Mouse (Mus musculus): ENCODE measurements around the gene Rragb.
"Not testable (repeated sequence)": the region's sequence is repeated elsewhere in the genome, so short reads cannot be mapped to it uniquely, and the experiment has no call there.

Rragb gene

DNA sequence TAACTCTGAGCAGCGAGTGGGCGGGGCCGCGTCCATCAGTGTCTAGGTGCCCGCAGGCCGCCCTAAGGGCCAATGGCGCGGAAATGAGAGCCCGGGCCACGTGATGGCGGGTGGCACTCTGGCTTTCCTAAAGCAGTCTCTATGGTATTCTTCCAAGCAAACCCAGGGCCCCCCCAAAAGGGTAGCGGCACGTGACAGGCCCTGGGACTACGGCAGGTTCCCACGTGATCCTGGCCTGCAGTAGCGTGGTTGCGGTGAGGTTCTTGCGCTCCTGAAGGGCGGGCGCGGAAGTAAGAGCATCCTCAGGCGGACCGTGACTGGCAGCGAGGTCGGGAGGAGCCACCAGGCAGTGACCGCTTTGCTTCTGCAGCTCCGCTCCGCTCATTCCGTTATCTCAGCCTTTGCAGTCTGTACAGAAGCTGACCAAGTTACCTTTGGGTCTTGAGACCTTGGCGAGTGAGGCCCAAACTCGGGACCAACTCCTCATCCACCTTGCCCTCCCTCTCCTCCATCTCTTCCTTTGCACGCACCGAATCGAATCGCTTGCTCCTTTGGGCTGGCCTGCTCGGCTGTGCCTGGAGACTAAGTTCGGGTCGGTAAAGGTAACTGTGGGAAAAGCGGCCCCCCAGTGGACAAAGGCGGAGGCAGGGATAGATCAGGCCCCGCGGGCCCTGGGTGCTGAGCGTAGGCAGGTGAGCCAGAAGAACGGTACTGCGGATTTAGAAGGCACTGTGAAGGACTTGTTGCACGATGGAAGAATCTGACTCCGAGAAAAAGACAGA, at the start of gene Rragb:
Gene Rragb (plus strand): TSS at position 248 of the 782 bp plus-strand sequence.
- DNase-seq (ENCODE audit: low spot score) = no peak

DNA sequence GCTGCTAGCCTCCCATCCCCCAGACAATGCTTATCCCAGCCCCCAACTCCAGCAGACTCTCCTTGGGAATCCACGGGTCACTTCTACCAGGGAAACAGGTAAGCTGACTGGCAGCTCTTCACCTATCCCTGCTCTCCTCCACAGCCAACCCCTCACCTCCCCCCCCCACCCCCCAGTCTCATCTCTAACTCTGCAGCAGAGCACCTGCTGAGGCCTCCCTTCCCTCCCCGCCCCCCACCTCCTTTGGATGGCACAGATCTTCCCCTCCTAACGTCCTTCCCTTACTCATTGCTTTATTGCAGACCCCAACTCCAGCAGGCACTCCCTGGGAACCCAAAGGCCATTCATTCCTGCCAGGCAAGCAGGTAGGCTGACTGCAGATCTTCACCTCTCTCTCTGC, 21.3 kb upstream of the Rragb start, which contains the start of gene Foxr2:
Gene Foxr2 (plus strand): TSS at position 301 of the 400 bp plus-strand sequence.
- DNase-seq (ENCODE audit: low spot score) = no peak

DNA sequence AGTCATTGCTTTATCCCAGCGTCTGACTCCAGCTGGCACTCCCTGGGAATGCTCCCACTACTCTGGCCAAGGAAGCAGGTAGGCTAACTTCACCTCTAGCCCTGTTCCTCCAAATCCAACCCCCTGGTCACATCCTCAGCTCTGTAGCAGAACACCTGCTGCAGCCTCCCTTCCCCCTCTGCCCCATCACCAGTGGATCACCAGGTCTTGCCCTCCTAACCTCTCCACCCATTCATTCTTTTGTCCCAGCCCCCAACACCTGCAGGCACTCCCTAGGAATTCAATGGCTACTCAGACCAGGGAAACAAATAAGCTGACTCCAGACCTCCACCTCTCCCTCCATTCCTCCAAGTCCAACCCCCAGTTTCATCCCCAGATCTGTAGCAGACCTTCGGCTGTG, 20.8 kb upstream of the Rragb start:
- no peak for DNase-seq (ENCODE audit: low spot score)

- DNase-seq (ENCODE audit: low spot score) = no peak
These were observed 2.9 kb downstream of the Rragb start for GRCm38 (mm10) chrX:153142656-153143055.

GRCm38 (mm10) chrX:153151766-153152165, 12.0 kb downstream of the Rragb start:
- DNase-seq (ENCODE audit: low spot score) = no peak

GRCm38 (mm10) chrX:153155322-153155721, 15.5 kb downstream of the Rragb start:
- DNase-seq (ENCODE audit: low spot score) = no peak

DNA sequence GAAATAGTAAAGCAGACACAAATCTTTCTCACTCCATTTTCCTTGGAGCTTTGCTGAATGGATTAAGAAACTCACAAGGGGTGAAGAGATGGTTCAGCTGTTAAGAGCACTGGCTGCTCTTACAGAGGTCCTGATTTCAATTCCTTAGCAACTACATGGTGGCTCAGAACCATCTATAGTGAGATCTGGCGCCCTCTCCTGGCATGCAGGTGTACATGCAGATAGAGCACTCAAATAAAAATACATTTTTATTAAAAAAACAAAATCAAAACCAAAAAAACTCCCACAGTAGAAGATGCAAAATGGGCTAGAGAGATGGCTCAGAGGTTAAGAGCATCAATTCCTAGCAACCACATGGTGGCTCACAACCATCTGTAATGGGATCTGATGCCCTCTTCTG, 35.0 kb downstream of the Rragb start:
- no peak for DNase-seq (ENCODE audit: low spot score)

DNA sequence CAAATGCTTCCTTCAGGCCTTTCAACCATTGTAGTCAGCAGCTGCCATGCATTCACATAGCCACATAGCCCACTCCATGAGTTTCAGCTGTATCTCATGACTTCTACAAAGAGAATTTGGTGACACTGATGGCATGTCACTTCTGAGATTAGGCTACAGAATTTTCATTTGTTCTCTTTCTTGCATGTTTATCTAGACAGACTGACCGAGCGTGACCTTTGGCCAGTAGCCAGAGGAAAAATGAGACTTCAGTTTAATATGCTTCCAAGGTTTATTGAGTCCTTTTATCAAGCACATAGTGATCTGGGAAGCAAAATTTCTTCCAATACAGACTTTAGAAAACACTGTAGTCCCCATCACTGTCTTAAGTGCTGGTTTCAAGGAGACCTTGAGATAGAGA, 42.4 kb downstream of the Rragb start:
- no peak for DNase-seq (ENCODE audit: low spot score)

GRCm38 (mm10) chrX:153199185-153199584, 59.4 kb downstream of the Rragb start:
- DNase-seq (ENCODE audit: low spot score) = not testable (repeated sequence)

GRCm38 (mm10) chrX:153211101-153211500, 71.3 kb downstream of the Rragb start:
- DNase-seq (ENCODE audit: low spot score) = no peak
